Mouse (Mus musculus) CD8-positive naive resting alpha-beta T cell, adult 57 days (primary cell): ENCODE results near the gene Cdca3. TPM values are rescaled to one million over a fixed set of nuclear protein-coding genes. Genes with fewer than 3 reads are reported as not detected.

Experiments
- total RNA-seq: library from RNA; stranded (reverse); gene quantifications from one replicate; pipeline ENCODE4 v1.2.4, GENCODE M21; 2023

Gene Cdca3
- total RNA-seq = 2.0 TPM

GRCm38 (mm10) chr6:124828868-124829798 is at the start of gene Cdca3, which contains the start of gene Usp5:
Gene Cdca3, plus strand, starts transcription at chr6:124829547.
Gene Usp5, minus strand, starts transcription at chr6:124829484.

GRCm38 (mm10) chr6:124808358-124809012 is 20.9 kb upstream of the Cdca3 start, which contains the start of gene Spsb2:
Gene Spsb2, plus strand, starts transcription at chr6:124808661.

GRCm38 (mm10) chr6:124813933-124814332 is 15.4 kb upstream of the Cdca3 start, which contains the start of gene Tpi1:
Gene Tpi1, minus strand, starts transcription at chr6:124814296.

GRCm38 (mm10) chr6:124840241-124841167 is 11.2 kb downstream of the Cdca3 start, which contains the start of gene Gnb3:
Gene Gnb3, minus strand, starts transcription at chr6:124840275.

GRCm38 (mm10) chr6:124856916-124857839 is 27.8 kb downstream of the Cdca3 start, which contains the start of gene P3h3:
Gene P3h3, minus strand, starts transcription at chr6:124857752.

GRCm38 (mm10) chr6:124863658-124864298 is 34.4 kb downstream of the Cdca3 start, which contains the start of gene Gpr162:
Gene Gpr162, minus strand, starts transcription at chr6:124863983.

Other genes with a start within 250 kb of the Cdca3 start
- not detected for gene C1s2, start 193.5 kb upstream of the Cdca3 start, total RNA-seq
- 56.7 TPM for gene Lpcat3, start 166.5 kb upstream of the Cdca3 start, total RNA-seq
- gene Emg1, start 117.4 kb upstream of the Cdca3 start, total RNA-seq = 154 TPM
- 159 TPM for gene Phb2, start 117.2 kb upstream of the Cdca3 start, total RNA-seq
- gene Ptpn6, start 90.8 kb upstream of the Cdca3 start, total RNA-seq = 191 TPM
- gene Grcc10, start 88.2 kb upstream of the Cdca3 start, total RNA-seq = 226 TPM
- 3.8 TPM for gene Gm45234, start 73.5 kb upstream of the Cdca3 start, total RNA-seq
- 107 TPM for gene Atn1, start 73.0 kb upstream of the Cdca3 start, total RNA-seq
- gene Eno2, start 59.9 kb upstream of the Cdca3 start, total RNA-seq = 1.4 TPM
- gene Lrrc23, start 49.8 kb upstream of the Cdca3 start, total RNA-seq = 10.1 TPM
- 3.6 TPM for gene Spsb2, start 20.9 kb upstream of the Cdca3 start, total RNA-seq
- gene Tpi1, start 15.3 kb upstream of the Cdca3 start, total RNA-seq = 26.1 TPM
- gene Usp5, start 63 bp upstream of the Cdca3 start, total RNA-seq = 79.3 TPM
- not detected for gene Gnb3, start 10.7 kb downstream of the Cdca3 start, total RNA-seq
- gene P3h3, start 28.2 kb downstream of the Cdca3 start, total RNA-seq = not detected
- gene Gpr162, start 34.4 kb downstream of the Cdca3 start, total RNA-seq = not detected
- 9.1 TPM for gene Cd4, start 58.7 kb downstream of the Cdca3 start, total RNA-seq
- 0.83 TPM for gene Lag3, start 82.2 kb downstream of the Cdca3 start, total RNA-seq
- gene Ptms, start 90.6 kb downstream of the Cdca3 start, total RNA-seq = 25.0 TPM
- gene Mlf2, start 101.8 kb downstream of the Cdca3 start, total RNA-seq = 77.4 TPM
- gene Cops7a, start 136.0 kb downstream of the Cdca3 start, total RNA-seq = 33.3 TPM
- 0.21 TPM for gene Pianp, start 167.1 kb downstream of the Cdca3 start, total RNA-seq
- gene Zfp384, start 179.6 kb downstream of the Cdca3 start, total RNA-seq = 68.9 TPM
- gene Ing4, start 210.2 kb downstream of the Cdca3 start, total RNA-seq = 83.2 TPM
- 15.9 TPM for gene Acrbp, start 220.1 kb downstream of the Cdca3 start, total RNA-seq
- gene Lpar5, start 238.4 kb downstream of the Cdca3 start, total RNA-seq = 17.4 TPM